Mouse (Mus musculus): ENCODE measurements around the gene Cul3. TPM values are rescaled to one million over a fixed set of nuclear protein-coding genes. Genes with fewer than 3 reads are reported as not detected.

The Cul3 gene
- polyA plus RNA-seq (2017; shearing (Covaris generic)): 20.3 TPM

DNA sequence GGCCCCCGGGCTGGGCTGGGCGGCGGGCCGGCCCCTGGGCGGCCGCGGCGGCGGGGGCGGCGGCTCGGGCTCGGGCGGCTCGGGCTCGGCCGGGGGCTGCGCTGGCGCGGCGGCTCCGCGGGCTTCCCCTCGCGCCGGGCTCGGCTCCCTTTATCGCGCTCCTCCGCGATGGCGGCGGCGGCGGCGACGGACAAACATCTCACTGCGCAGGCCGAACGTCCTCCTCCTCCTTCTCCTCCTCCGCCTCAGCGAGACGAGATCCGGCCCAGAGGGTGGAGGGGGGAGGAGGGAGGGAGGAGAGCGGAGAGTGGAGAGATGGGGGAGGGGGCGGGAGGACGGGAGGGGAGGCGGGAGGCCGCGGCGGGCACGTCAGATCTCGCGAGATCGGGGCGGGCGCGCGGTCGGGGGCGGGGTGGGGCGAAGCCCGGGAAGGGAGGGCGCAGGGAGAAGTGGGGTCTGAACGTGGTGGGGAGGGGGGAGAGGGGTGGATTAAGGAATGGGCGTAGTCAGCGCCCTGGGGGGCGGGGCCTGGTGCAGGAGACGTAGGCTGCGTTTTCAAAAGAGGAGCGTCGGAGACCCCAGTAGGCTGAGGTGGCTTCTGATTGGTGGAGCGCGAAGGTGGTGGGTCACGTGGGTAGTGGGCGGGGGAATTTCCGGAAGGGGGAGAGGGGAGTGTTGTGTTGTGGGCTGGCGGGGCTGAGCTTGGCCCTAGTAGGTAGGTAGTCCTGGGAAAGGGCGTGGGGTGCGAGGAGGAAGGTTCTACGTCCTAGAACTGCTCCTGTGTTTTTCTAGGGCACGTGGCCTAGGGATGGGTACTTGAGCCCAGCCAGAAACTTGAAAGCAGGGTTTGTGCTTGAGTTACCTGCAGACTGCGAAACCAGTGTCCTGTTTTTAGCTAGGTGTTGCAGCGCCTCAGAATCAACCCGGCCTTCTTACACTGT is at the start of gene Cul3:
Gene Cul3 (minus strand): TSS at position 45 of the 941 bp plus-strand sequence.

GRCm38 (mm10) chr1:80218268-80218667 is 122.0 kb downstream of the Cul3 start, which contains the start of gene Fam124b:
TSS of gene Fam124b (minus strand) at chr1:80218473.

Other genes starting within 250 kb of the Cul3 start
- gene Fam124b, start 122.0 kb downstream of the Cul3 start, polyA plus RNA-seq (2017; shearing (Covaris generic)): 5.0 TPM
- not detected for gene Gm45261, start 121.0 kb upstream of the Cul3 start, polyA plus RNA-seq (2017; shearing (Covaris generic))

Data from CD4-positive, CD25-positive, alpha-beta regulatory T cell, adult 9 weeks (primary cell).